Mouse (Mus musculus) adrenal gland, adult 2 months (tissue): ENCODE measurements around the gene Fndc3b. TPM values are rescaled to one million over a fixed set of nuclear protein-coding genes. Genes with fewer than 3 reads are reported as not detected.
A peak's percentile ranks its signal among the peaks of the same experiment; 100 is the strongest.

ENCODE experiments used
- DNase-seq: peaks from one replicate; pipeline ENCODE4 v3.0.0; 2021
- polyA plus RNA-seq: library from polyadenylated mRNA; depleted of rRNA; stranded (reverse); fragments of >200 nt; gene quantifications from 2 replicates; pipeline ENCODE4 v1.2.3, GENCODE M21; 2012
- total RNA-seq, 2 experiments: library from RNA; stranded (reverse); gene quantifications; 2 replicates each; pipeline ENCODE4 v1.2.3; 2021

Gene Fndc3b
- total and polyA plus RNA-seq, 3 experiments = 27.9 to 120 (median 88.9) TPM

DNA sequence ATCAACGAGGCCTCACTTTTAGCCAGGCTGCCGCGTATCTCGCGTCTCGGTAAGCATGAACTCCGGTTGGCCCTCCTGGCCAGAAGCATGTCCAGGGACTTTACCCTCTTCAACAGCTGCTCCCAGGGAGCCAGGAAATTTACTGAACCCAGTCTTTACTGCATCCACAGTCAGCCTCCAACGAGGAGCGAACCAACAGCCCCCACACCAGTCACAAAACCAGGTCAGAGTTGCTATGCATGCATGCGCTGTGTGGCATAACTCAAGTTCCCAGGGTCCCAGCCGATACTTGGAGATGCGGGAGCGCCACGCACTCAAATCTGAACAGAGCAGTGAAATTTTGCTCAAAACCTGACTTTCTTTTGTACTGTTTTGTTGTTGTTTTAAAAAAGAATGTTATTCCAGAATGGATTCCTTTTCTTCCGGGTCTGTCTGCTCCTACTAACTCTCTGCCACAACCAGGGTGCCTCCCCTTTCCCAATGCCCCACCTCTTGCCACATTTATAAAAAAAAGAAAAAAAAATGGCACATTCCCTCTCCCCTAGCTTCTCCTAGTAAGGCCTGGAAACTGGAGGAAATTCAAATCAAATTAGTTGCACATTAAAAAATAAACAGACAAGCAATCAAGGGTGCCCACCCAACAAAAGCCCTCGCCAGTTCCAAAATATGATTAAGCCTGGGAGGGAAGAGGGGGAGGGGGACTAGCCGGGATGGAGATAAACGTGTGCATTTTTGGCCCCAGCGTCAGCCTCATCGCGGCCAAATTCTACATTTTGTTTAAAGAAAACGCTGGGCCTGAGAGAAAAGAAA lies 1.8 kb downstream of the Fndc3b start:
- DNase-seq = peak; percentile 71

DNA sequence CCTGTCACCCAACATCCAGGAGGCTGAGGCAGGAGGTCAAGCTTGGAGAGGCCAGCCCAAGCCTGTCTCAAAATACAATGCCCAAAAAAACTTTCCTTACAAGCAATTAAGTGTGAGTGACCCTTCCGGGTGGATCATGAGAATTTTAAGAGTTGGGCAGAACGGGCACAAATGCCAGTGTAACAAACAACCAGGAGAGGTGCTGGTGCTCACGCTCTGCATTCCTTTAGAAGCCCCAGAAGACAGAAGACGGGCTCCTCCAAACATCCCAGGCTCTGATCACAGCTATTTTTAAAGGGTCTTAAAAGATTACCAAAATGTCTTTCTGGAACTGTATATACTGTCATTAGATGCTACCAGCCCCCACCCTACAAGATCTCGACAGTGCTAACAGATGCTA lies 2.5 kb downstream of the Fndc3b start:
- no peak for DNase-seq

DNA sequence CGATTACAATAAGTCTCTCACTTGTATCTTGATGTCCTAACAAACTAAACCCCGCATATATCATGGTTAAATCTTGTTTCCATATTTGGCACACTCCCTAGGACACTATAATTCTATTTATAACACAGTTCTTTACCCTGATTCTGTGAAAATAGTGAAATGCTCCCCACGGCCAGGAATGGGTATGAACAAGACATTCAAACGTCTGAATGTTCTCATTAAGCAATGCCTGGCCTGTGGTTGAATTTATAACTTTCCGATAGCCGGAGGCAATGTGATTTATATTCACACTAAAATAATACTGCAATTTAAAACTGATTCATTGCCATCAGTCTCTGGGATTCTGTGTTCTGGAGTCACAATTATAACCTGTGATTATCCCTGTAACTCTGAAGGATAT lies 5.3 kb downstream of the Fndc3b start:
- DNase-seq = no peak

- DNase-seq = peak; percentile 63
Observed at GRCm38 (mm10) chr3:27705056-27705455, 6.1 kb downstream of the Fndc3b start.

- DNase-seq = no peak
Observed at GRCm38 (mm10) chr3:27704641-27705040, 6.5 kb downstream of the Fndc3b start.

DNA sequence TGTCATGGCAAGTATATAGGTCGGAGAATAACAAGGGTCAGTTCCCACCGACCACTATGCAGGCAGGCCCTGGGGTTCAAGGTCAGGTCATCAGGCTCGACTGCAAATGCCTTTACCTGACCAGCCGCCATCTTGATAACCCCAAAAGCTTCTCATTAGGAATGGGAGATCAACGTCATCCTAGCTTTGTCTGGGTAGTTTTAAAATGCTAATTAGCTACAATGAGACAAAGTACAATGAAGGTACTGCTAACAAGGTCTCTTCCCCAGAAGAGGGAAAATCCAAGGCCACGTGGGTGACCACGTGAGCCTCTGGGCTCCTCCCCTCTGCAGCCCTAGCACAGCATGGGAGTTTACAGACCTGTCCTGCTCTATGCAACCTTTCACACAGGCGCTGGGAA lies 7.6 kb downstream of the Fndc3b start:
- DNase-seq = no peak

- DNase-seq = no peak
Observed at GRCm38 (mm10) chr3:27703081-27703480, 8.0 kb downstream of the Fndc3b start.

DNA sequence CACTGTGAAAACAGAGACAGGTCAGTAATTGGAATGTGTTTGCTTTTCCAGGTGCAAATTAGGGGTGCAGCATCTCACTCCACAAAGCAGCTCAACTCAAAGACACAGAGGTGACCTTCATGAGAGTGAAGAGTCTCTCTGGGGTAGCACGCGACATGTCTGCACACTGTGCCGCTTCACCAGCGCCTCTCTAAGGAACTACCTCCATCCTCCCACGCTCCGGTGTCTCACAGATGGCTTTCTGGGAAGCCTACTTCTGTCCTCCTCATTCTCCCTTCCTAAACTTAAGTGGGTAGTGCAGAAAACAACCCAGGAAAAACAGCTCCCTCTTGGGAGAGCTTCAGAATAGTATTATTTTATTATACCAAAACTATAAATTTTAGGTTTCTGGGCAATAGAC lies 12.4 kb downstream of the Fndc3b start:
- DNase-seq = no peak

GRCm38 (mm10) chr3:27696449-27696797 lies 14.7 kb downstream of the Fndc3b start:
- no peak for DNase-seq

DNA sequence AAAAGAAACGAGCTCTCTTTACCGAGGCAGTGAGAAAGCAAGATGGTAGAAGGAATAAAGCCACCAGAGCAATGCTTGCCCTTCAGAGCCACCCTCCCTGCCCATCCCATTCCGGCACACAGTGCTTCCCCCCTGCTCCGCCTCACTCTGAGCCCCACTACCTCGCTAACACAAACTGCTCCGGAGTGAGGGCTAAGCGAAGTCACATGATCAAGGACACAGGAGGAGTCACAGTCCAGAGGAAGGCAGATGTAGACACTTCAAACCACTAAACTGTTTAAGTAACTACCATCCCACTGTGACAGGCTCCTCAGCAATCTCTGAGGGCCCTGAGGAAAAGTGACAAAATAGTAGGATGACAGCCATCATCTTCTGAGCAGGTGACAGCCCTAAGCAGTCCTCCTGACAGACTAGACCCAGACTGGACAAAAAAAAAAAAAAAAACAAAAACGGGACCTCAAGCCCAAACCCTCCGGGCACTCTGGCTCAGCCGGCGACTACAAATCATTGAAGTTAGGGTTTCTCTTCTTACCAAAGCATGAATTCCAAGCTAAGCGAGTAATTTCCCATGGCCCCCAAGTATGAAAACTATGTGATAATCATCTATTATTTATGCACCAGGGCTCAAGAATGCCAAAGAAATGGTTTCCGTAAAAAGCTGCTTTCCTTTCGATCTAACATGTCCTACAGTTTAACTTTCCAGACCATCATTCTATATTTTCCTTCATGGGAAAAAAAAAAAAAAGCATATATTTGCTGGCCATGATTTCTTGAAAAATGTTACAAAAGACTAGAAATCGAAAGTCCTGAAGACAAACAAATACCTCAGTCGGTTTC lies 15.3 kb downstream of the Fndc3b start:
- peak; percentile 29 for DNase-seq

- no peak for DNase-seq
Observed at GRCm38 (mm10) chr3:27694586-27694985, 16.5 kb downstream of the Fndc3b start.

DNA sequence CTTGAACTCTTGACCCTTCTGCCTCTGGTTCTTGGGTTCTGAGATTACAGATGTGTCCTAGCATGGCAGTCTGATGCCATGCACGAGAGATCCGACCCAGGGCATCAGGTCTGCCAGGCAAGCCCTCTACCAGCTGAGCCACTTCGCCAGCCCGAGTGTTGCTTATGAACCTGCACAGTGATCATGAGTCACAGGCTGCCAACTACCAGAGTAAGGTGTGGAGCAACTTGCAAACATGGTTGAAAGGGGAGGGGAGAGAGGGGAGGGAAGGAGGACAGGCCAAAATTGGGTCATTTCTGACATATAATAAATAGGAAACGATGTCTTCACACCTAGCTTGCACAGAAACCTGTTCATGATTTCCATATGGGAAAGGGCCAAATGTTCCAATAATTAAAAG lies 17.0 kb downstream of the Fndc3b start:
- no peak for DNase-seq

GRCm38 (mm10) chr3:27691486-27692160 lies 19.5 kb downstream of the Fndc3b start:
- no peak for DNase-seq

- DNase-seq = peak; percentile 85
Observed at GRCm38 (mm10) chr3:27690030-27690429, 21.1 kb downstream of the Fndc3b start.

DNA sequence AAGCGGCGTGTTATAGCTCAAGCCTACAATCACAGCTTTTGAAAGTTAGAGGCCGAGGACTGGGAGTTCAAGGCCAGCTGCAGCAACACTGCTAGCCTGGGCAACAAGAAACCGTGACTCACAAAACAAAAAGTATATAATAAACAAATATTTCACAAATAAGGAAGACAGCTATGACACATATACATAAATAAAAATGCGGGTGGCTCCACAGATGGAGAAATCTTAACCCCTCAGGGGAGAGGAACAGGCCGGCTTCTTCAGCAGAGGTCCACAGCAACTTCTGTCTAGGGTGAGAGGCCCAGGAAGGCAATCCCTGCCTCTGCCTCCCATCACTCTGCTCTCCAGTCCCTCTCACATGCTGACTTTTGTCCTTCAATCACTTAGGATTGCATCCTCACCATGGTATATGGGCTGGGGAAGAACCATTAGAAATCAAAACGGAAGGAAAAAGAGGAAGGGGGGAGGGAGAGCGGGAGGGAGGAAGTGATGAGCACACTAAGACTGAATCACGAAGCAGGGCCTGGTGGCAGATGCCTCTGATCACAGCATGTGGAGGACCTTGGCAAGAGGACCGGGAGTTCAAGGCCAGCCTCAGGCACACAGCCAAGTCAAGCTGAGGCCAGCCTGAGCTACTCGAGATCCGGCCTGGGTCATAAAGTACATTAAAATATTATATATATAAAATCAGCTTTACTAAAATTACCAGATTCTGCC lies 21.8 kb downstream of the Fndc3b start:
- peak; percentile 91 for DNase-seq

DNA sequence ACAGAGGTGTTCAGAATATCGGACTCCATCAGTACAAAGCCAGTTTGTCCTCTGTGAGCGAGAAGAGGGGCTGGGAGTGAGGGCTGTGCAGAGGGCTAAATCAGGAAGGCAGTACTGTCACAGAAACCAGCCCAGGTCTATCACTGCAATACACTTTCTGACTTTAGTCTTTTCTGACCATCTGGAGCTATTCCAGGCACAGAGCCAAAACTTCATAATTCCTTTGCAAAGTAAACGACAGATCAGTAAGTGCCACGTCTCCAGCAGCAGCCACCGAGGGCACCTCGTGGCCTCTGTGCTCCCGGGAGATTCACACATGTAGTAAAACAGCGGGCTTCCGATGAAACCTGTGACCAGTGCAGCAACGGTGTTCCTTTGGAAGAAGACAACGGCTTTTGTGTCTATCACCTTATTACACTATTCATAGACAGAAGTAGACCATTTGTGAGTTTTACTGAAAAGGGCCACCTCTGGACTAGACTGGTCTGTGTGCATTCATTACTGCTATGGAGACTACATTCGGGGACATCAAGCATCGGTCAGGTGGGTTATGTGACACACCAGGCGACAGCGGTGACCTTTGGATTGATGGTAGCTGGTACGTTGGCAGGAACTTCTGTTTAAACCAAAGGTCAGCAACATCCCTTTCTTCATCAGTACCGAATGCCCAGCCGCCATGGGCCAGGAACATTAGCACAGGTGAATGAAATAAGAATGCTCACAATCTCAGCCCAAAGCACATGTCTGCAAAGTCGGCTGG lies 24.2 kb downstream of the Fndc3b start:
- no peak for DNase-seq

DNA sequence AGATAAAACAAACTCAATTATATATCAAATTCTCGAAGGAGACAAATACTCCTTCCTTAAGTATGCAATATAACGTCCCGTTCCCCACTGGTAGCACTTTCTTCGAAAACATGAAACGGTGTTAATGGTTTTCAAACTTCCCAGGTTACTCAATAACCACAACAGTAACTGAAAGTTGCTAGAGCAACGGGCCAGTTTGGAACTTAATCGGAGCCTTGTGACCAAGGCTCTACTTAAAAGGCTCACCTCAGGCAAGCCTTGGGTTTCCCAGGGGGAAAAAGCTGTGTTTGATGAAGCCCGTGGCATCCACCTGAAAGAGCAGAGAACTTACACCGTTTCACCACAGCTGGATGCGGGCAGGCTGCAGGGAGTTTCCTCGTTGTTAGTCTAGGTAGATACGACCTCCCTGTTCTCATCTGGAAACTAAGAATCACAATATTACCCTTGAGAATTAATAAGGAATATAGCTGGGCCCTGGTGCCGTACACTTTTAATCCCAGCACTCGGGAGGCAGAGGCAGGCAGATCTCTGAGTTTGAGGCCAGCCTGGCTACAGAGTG lies 25.4 kb downstream of the Fndc3b start:
- DNase-seq = no peak

DNA sequence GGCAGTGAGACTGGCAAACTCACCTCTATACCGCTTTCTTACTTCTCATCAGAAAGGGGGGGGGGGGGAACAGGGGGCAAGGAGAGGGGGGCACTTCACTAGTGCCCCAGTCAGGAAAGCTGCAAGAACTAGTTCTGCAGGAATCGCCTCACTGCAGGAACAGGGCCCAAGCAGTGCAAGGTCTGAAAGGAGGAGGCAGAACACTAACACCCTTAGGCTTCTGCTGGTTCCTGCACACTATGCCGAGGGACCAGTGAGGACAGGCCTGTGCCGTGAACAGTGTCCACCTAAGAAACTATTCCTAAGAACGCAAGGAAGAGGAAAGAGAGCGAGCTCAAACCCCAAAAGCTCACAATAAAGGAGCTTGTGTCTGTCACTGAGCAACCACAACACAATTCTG lies 26.0 kb downstream of the Fndc3b start:
- no peak for DNase-seq

- no peak for DNase-seq
Observed at GRCm38 (mm10) chr3:27683374-27683773, 27.7 kb downstream of the Fndc3b start.

DNA sequence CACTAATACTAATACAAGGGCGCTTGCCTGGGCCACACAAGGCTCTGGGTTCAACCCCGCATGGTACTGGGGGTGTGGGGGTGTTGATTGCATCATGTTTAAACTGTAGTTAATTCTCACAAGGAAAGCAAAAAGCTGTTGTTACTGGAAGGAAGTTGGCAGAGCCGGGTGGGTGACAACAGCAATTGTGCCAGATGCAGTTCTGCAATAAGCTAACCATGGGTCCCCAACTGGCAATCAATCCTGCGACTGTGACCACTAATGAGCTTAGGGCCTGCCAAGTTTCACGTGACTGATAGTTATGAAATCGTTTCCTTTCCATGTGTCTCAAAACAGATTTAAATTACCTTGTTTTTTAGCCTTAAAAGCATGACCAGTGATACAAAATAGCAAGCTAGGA lies 33.5 kb downstream of the Fndc3b start:
- DNase-seq = peak; percentile 43

DNA sequence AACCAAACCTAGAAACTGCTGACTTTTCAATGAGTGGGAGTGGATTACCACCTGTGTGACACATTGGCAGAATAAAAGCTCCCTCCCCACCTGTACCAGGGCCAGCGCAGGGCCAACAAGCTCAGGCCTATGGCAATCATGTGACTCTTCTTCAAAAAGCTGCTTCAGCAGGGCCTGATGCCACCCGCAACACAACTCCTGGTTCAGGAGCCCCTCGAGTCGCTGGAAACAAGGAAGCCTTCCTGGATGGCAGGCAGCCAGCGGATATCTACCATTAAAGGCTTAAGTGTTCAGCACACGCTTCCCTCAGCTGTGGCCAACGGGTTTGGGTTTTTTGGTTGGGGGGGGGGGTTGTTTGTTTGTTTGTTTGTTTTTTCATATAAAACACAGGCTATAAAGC lies 37.4 kb downstream of the Fndc3b start:
- no peak for DNase-seq
